Mouse (Mus musculus) megakaryocyte, adult 5-6 weeks (primary cell): Measurements from ENCODE around the gene Slc30a2. TPM values are rescaled to one million over a fixed set of nuclear protein-coding genes. Genes with fewer than 3 reads are reported as not detected.
A peak's percentile ranks its signal among the peaks of the same experiment; 100 is the strongest.

ENCODE experiments used
- ATAC-seq: 2 replicates; pipeline ENCODE4 v1.8.0; 2016; ENCODE audit warnings: mild to moderate bottlenecking, inconsistent platforms; ENCODE audit not compliant: poor library complexity, severe bottlenecking
- total RNA-seq, 2 experiments: library from RNA; stranded (forward) in 1 of 2; stranded (reverse) in 1 of 2; fragments of 153-499, 151-499 nt in 1 of 2; fragments of 221-1000, 200-1000 nt in 1 of 2; gene quantifications; 2 replicates each; pipeline versions ENCODE4 v1.2.3 to v1.2.4; 2015 to 2017

Slc30a2 gene
- total RNA-seq, 2 experiments from 2014 or later = 0.11 to 0.22 TPM

DNA sequence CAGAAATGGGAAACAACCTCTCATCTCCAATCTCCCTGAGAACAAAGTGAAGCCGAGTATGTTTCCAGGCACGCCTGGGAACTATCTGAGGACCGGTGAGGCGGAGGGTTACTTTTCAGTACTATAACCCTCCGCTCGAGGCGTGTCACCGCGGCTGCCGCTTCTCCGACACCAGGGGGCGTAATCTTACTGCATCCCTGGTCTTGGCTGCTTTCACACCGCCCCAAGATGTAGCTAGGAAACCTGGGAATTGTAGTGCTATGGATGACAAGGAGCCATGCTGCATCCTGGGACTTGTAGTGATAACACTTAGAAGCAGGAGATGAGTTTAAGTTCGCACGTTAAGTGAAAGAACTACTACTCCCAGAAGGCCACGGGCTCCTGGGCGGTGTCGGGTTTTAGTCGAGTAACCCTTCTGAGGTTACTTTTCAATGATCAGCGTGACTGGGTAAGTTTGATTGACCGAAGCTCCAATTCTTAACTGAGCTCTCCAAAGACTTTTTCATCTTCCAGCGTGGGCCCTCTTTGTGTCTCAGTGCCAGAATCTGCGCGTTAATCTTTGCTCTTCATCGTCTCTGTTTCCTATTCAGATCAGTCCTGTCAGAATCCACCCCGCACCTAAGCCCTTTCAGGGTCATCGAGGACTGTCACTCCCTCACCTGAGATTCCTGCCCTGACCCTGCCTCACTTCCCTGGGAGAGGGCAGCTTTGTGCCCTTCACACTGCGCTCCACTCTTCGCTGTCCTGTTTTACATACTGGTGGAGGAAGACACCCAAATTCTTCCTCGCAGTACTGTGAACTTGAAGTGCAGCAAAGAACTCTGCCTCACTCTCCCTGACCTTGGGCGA, 53.2 kb downstream of the Slc30a2 start, which contains the start of gene Pafah2:
Pafah2 (plus strand) TSS at position 344 of the 849 bp plus-strand sequence.
- peak; percentile 97 for ATAC-seq

DNA sequence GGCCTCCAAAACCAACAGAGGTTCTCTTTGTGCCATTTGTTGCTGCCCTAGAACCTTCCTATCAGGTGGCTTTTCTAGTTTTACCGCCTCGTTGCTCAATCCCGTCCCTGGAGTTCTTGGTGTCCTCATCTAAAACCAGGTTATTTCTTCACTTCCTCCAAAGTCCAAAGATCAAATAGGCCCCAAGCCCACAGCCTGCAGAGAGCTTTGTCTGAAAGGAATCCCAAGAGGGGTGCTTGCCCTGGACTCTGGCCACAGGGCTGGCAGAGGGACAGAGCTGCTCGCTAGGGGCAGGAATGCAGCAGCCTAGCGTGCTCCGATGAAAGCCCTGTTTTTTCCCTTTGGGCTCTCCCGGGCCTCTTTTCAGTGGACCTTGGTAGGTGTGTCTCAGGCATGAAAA, 54.1 kb downstream of the Slc30a2 start:
- peak; percentile 18 for ATAC-seq

GRCm38 (mm10) chr4:134397732-134398131, 54.8 kb downstream of the Slc30a2 start:
- ATAC-seq = no peak

DNA sequence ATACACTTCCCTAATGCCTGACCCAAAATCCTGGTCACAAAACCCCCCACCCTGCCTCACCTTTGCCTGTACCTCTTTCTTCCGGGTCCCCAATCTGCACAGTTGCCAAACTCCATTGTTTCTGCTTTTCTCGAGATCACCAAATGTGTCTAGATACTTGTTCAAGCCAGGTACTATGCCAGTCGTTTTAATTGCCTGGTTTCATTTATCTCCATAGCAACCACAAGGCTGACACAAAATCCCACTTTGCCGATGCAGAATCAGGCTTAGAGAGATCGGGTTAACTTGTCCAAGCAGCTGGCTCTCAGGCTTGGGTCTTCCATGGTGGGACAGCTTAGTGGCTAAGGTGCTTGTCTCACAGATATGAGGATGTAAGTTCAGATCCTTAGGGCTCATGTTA, 57.2 kb downstream of the Slc30a2 start:
- no peak for ATAC-seq

GRCm38 (mm10) chr4:134401181-134401661, 58.2 kb downstream of the Slc30a2 start:
- peak; percentile 67 for ATAC-seq

- ATAC-seq = 0 out of 2 replicates have a peak, but pooled peaks have one; percentile 12
These were observed 59.0 kb downstream of the Slc30a2 start for GRCm38 (mm10) chr4:134401856-134402570.

GRCm38 (mm10) chr4:134402571-134403262, 59.7 kb downstream of the Slc30a2 start:
- ATAC-seq = peak; percentile 32

- ATAC-seq = no peak
These were observed 60.7 kb downstream of the Slc30a2 start for GRCm38 (mm10) chr4:134403721-134404120.

Other genes with a start within 250 kb of the Slc30a2 start
- gene Cd52, start 248.1 kb upstream of the Slc30a2 start, total RNA-seq (2015) = 2,426 and 2,524 TPM in 2 replicates
- 3,236 and 3,524 TPM in 2 replicates for gene Cd52, start 248.1 kb upstream of the Slc30a2 start, total RNA-seq (2017)
- gene Ubxn11, start 240.6 kb upstream of the Slc30a2 start, total RNA-seq (2015) = 0.89 and 1.8 TPM in 2 replicates
- gene Ubxn11, start 240.6 kb upstream of the Slc30a2 start, total RNA-seq (2017) = 1.7 and 2.9 TPM in 2 replicates
- gene Sh3bgrl3, start 214.4 kb upstream of the Slc30a2 start, total RNA-seq (2015) = 1,305 and 1,385 TPM in 2 replicates
- gene Sh3bgrl3, start 214.4 kb upstream of the Slc30a2 start, total RNA-seq (2017) = 523 and 622 TPM in 2 replicates
- 11.4 and 20.6 TPM in 2 replicates for gene Cep85, start 156.1 kb upstream of the Slc30a2 start, total RNA-seq (2015)
- 17.7 TPM in 2 replicates for gene Cep85, start 156.1 kb upstream of the Slc30a2 start, total RNA-seq (2017)
- gene Gm7534, start 140.2 kb upstream of the Slc30a2 start, total RNA-seq (2015) = 0.07 TPM in 1 of 2 replicates, not detected in the other
- not detected in 2 replicates for gene Gm7534, start 140.2 kb upstream of the Slc30a2 start, total RNA-seq (2017)
- gene Catsper4, start 115.8 kb upstream of the Slc30a2 start, total RNA-seq (2015) = not detected in 2 replicates
- not detected in 2 replicates for gene Catsper4, start 115.8 kb upstream of the Slc30a2 start, total RNA-seq (2017)
- gene Cnksr1, start 104.8 kb upstream of the Slc30a2 start, total RNA-seq (2015) = 0.11 TPM in 1 of 2 replicates, not detected in the other
- gene Cnksr1, start 104.8 kb upstream of the Slc30a2 start, total RNA-seq (2017) = not detected in 2 replicates
- gene E130218I03Rik, start 99.5 kb upstream of the Slc30a2 start, total RNA-seq (2015) = not detected in 2 replicates
- not detected in 2 replicates for gene E130218I03Rik, start 99.5 kb upstream of the Slc30a2 start, total RNA-seq (2017)
- gene Zfp593, start 97.6 kb upstream of the Slc30a2 start, total RNA-seq (2015) = 3.5 and 4.6 TPM in 2 replicates
- 3.8 and 5.9 TPM in 2 replicates for gene Zfp593, start 97.6 kb upstream of the Slc30a2 start, total RNA-seq (2017)
- gene Gm30191, start 96.2 kb upstream of the Slc30a2 start, total RNA-seq (2015) = not detected in 2 replicates
- not detected in 2 replicates for gene Gm30191, start 96.2 kb upstream of the Slc30a2 start, total RNA-seq (2017)
- gene Grrp1, start 89.1 kb upstream of the Slc30a2 start, total RNA-seq (2015) = not detected in 2 replicates
- gene Grrp1, start 89.1 kb upstream of the Slc30a2 start, total RNA-seq (2017) = not detected in 2 replicates
- 21.2 and 21.5 TPM in 2 replicates for gene Pdik1l, start 55.3 kb upstream of the Slc30a2 start, total RNA-seq (2015)
- gene Pdik1l, start 55.3 kb upstream of the Slc30a2 start, total RNA-seq (2017) = 39.0 and 40.7 TPM in 2 replicates
- not detected in 2 replicates for gene Trim63, start 28.1 kb upstream of the Slc30a2 start, total RNA-seq (2015)
- not detected in 2 replicates for gene Trim63, start 28.1 kb upstream of the Slc30a2 start, total RNA-seq (2017)
- 0.04 TPM in 1 of 2 replicates, not detected in the other for gene Extl1, start 40.7 kb downstream of the Slc30a2 start, total RNA-seq (2015)
- gene Extl1, start 40.7 kb downstream of the Slc30a2 start, total RNA-seq (2017) = not detected in 2 replicates
- 4.6 and 5.9 TPM in 2 replicates for gene Pafah2, start 53.1 kb downstream of the Slc30a2 start, total RNA-seq (2015)
- 5.5 and 6.3 TPM in 2 replicates for gene Pafah2, start 53.1 kb downstream of the Slc30a2 start, total RNA-seq (2017)
- gene Stmn1, start 125.1 kb downstream of the Slc30a2 start, total RNA-seq (2015) = 563 and 570 TPM in 2 replicates
- 790 and 821 TPM in 2 replicates for gene Stmn1, start 125.1 kb downstream of the Slc30a2 start, total RNA-seq (2017)
- 10.7 and 11.7 TPM in 2 replicates for gene Paqr7, start 153.5 kb downstream of the Slc30a2 start, total RNA-seq (2015)
- gene Paqr7, start 153.5 kb downstream of the Slc30a2 start, total RNA-seq (2017) = 17.0 and 17.6 TPM in 2 replicates
- gene Aunip, start 167.8 kb downstream of the Slc30a2 start, total RNA-seq (2015) = 3.7 and 3.9 TPM in 2 replicates
- 12.6 and 17.0 TPM in 2 replicates for gene Aunip, start 167.8 kb downstream of the Slc30a2 start, total RNA-seq (2017)
- 40.4 and 48.1 TPM in 2 replicates for gene Mtfr1l, start 192.2 kb downstream of the Slc30a2 start, total RNA-seq (2015)
- gene Mtfr1l, start 192.2 kb downstream of the Slc30a2 start, total RNA-seq (2017) = 33.6 and 38.3 TPM in 2 replicates
- gene Selenon, start 209.0 kb downstream of the Slc30a2 start, total RNA-seq (2015) = 24.9 and 25.4 TPM in 2 replicates
- gene Selenon, start 209.0 kb downstream of the Slc30a2 start, total RNA-seq (2017) = 6.3 and 8.2 TPM in 2 replicates